Mouse (Mus musculus) adipocyte (in vitro differentiated cells): ENCODE measurements around the gene Fbxo36.

ENCODE experiments used
- DNase-seq: peaks from one replicate; pipeline ENCODE4 v3.0.0-alpha.2; 2016; ENCODE audit warnings: low spot score

Fbxo36 gene

GRCm38 (mm10) chr1:84947390-84947789 lies 107.7 kb downstream of the Fbxo36 start:
- DNase-seq, result no peak
